Mouse (Mus musculus): Measurements from ENCODE around the gene Zfp36l1. TPM values are rescaled to one million over a fixed set of nuclear protein-coding genes. Genes with fewer than 3 reads are reported as not detected.

Gene Zfp36l1
- polyA plus RNA-seq, 1 experiment from 2014 or later, result 96.4 TPM

DNA sequence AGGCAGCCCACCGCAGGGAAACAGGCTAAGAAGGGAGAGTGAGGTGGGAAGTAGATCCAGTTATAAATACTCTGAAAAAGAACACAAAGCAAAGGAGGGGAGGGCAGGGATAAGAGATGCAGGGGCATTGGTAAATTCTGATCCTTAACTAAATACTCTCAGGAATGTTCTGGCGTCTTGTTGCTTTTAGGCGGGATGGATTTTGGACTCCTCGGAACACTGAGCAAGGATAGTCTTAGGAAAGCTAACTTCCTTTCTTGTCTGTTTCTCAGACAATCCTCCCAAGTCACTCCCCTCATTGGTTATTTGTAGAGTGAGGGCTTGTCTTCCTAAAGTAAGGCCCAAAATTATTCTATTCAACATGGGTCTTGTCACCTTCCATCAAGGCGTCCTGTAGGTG is 12.5 kb upstream of the Zfp36l1 start:
- H3K27ac ChIP-seq, result no peak overlapping the region
- H3K4me3 ChIP-seq, result no peak overlapping the region
- H3K4me1 ChIP-seq, result peaks cover 29% of the 10 kb centered on the region
- DNase-seq (ENCODE audit: low spot score), result no peak
- 96% methylated on average over 5 of the region's 5 CpGs for WGBS
- H3K36me3 ChIP-seq, result peaks cover 45% of the 10 kb centered on the region
- H3K27me3 ChIP-seq (ENCODE audit: low read depth, poor library complexity, severe bottlenecking), result no peaks in the 10 kb centered on the region
- H3K9me3 ChIP-seq (replicated peaks), result no peaks in the 10 kb centered on the region

DNA sequence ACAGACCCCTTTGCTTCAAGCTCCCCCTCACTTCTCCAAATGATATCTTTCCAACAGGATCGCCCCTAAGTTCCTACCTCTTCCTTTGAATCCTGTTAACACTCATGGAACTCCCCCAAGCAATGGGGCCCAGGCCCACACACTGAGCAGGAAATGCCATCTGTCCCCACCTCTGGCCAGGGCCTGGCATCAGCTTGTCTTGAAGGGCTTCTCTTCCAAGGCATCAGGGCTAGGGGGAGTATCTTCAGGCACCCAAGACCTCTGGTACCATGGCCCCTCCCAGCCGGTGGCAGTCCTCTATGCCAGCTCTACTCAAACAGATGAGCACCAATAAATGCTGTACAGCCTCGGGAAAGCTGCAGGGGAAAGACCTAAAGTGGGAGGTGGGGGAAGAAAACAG is 11.9 kb upstream of the Zfp36l1 start:
- H3K4me1 ChIP-seq, result peaks cover 24% of the 10 kb centered on the region
- no peaks in the 10 kb centered on the region for H3K27me3 ChIP-seq (ENCODE audit: low read depth, poor library complexity, severe bottlenecking)
- no peak overlapping the region for H3K4me3 ChIP-seq
- H3K36me3 ChIP-seq, result peaks cover 50% of the 10 kb centered on the region
- no peak for DNase-seq (ENCODE audit: low spot score)
- no peak overlapping the region for H3K27ac ChIP-seq
- WGBS, result 79% methylated on average over 3 of the region's 3 CpGs
- no peaks in the 10 kb centered on the region for H3K9me3 ChIP-seq (replicated peaks)

DNA sequence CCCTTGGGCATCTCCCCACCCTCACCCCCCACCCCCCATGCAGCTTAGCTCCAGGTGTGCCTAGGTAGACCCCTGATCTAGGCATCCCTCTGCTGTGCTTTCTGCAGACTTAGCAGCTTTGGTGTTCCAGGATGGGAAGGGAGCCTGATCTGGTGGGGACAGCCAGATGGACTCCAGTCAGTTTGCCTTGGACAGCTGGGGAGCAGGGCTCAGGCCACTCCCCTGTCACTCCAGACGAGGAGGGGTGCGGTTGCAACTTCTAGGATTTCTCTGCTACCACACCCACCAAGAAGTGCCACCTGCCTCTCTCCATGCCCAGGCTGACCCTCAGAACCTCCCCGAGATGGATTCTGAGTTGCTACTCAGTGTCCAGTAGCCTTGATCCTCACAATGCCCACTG is 11.4 kb upstream of the Zfp36l1 start:
- no peak for DNase-seq (ENCODE audit: low spot score)
- WGBS, result 79% methylated on average over 3 of the region's 3 CpGs
- H3K36me3 ChIP-seq, result peaks cover 52% of the 10 kb centered on the region
- H3K4me1 ChIP-seq, result peaks cover 18% of the 10 kb centered on the region
- no peak overlapping the region for H3K4me3 ChIP-seq
- H3K27ac ChIP-seq, result no peak overlapping the region
- no peaks in the 10 kb centered on the region for H3K9me3 ChIP-seq (replicated peaks)
- no peaks in the 10 kb centered on the region for H3K27me3 ChIP-seq (ENCODE audit: low read depth, poor library complexity, severe bottlenecking)

- Histone ChIP-seq H3K27ac (no peak overlapping the region; the same call in 1 of the 2 replicates), H3K9me3 (replicated peaks) (no peaks in the 10 kb centered on the region), H3K4me3 (no peak overlapping the region), H3K4me1 (peaks cover 16% of the 10 kb centered on the region), H3K27me3 (ENCODE audit: low read depth, poor library complexity, severe bottlenecking) (no peaks in the 10 kb centered on the region), H3K36me3 (peaks cover 52% of the 10 kb centered on the region)
- 59% methylated on average over 4 of the region's 4 CpGs for WGBS
- no peak for DNase-seq (ENCODE audit: low spot score)
Measured at GRCm38 (mm10) chr12:80123227-80123803, 10.5 kb upstream of the Zfp36l1 start.

GRCm38 (mm10) chr12:80121438-80121837 is 8.6 kb upstream of the Zfp36l1 start:
- no peaks in the 10 kb centered on the region for H3K27me3 ChIP-seq (ENCODE audit: low read depth, poor library complexity, severe bottlenecking)
- WGBS, result 83% methylated on average over 1 of the region's 1 CpGs

GRCm38 (mm10) chr12:80118588-80118987 is 5.8 kb upstream of the Zfp36l1 start:
- no peaks in the 10 kb centered on the region for H3K27me3 ChIP-seq (ENCODE audit: low read depth, poor library complexity, severe bottlenecking)
- WGBS, result 94% methylated on average over 1 of the region's 1 CpGs
- H3K27ac ChIP-seq, result no peak overlapping the region
- H3K4me1 ChIP-seq, result peaks cover 34% of the 10 kb centered on the region
- H3K9me3 ChIP-seq (replicated peaks), result no peaks in the 10 kb centered on the region
- H3K4me3 ChIP-seq, result no peak overlapping the region
- DNase-seq (ENCODE audit: low spot score), result no peak
- H3K36me3 ChIP-seq, result peaks cover 32% of the 10 kb centered on the region

More at GRCm38 (mm10) chr12:80121438-80121837, 8.6 kb upstream of the Zfp36l1 start:
- peaks cover 45% of the 10 kb centered on the region for H3K36me3 ChIP-seq
- H3K4me3 ChIP-seq, result no peak overlapping the region
- peaks cover 20% of the 10 kb centered on the region for H3K4me1 ChIP-seq
- no peaks in the 10 kb centered on the region for H3K9me3 ChIP-seq (replicated peaks)
- no peak for DNase-seq (ENCODE audit: low spot score)
- no peak overlapping the region for H3K27ac ChIP-seq

DNA sequence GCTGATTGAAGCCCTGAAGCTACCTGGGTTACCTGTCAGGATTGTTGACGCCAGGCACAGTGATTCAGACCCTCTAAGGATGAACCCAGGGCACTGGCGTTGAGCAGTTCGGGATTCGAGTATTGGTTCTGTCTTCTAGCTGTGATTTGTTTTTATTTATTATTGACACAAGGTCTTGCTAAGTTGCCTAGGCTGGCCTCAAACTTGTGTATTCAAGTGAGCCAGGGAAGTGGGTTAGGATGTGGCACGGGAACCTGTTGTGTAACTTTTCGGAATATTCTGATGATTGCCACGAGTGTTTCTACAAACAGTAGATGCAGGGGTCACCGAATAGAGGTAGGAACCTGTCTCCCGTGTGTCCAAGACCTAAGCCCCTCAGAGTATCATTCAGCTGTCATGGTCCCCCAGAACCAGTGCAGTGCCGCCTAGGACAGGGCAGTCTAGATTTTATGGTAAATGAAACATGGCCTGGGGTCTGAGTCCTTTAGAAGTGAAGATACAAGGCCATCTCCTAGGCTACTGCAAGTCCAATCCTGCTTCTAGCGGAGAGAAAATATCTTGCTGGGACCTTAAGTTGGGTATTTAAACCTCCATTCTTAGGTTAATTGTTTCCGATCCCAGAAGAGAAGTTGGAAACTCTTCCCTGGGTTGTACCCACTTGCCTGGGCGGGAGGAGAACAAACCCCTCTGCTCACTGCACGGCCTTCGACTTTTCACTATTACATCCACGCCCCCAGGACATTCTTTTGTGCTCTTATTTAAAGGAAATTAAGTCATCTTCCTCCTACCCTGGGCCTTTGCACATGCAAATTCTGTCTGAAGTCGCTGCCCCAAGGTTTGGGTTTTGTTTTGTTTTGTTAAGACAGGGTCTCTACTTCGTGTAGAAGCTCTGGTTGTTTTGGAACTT is 3.6 kb upstream of the Zfp36l1 start:
- H3K4me3 ChIP-seq, result peak overlapping the region; percentile 84
- DNase-seq (ENCODE audit: low spot score), result no peak
- 46% methylated on average over 18 of the region's 18 CpGs for WGBS

GRCm38 (mm10) chr12:80115863-80116194 is 3.0 kb upstream of the Zfp36l1 start:
- Histone ChIP-seq H3K4me3 (peak overlapping the region; percentile 84), H3K4me1 (peaks cover 28% of the 10 kb centered on the region), H3K9me3 (replicated peaks) (no peaks in the 10 kb centered on the region), H3K27me3 (ENCODE audit: low read depth, poor library complexity, severe bottlenecking) (no peaks in the 10 kb centered on the region), H3K36me3 (peaks cover 16% of the 10 kb centered on the region), H3K27ac (peak overlapping the region; percentile 99)
- WGBS, result under 1% methylated on average over 30 of the region's 30 CpGs
- no peak for DNase-seq (ENCODE audit: low spot score)

More for the DNA sequence above, 3.6 kb upstream of the Zfp36l1 start:
- H3K4me1 ChIP-seq, result peaks cover 28% of the 10 kb centered on the region
- H3K27ac ChIP-seq, result peak overlapping the region; percentile 99
- no peaks in the 10 kb centered on the region for H3K9me3 ChIP-seq (replicated peaks)
- H3K36me3 ChIP-seq, result peaks cover 19% of the 10 kb centered on the region
- no peaks in the 10 kb centered on the region for H3K27me3 ChIP-seq (ENCODE audit: low read depth, poor library complexity, severe bottlenecking)

DNA sequence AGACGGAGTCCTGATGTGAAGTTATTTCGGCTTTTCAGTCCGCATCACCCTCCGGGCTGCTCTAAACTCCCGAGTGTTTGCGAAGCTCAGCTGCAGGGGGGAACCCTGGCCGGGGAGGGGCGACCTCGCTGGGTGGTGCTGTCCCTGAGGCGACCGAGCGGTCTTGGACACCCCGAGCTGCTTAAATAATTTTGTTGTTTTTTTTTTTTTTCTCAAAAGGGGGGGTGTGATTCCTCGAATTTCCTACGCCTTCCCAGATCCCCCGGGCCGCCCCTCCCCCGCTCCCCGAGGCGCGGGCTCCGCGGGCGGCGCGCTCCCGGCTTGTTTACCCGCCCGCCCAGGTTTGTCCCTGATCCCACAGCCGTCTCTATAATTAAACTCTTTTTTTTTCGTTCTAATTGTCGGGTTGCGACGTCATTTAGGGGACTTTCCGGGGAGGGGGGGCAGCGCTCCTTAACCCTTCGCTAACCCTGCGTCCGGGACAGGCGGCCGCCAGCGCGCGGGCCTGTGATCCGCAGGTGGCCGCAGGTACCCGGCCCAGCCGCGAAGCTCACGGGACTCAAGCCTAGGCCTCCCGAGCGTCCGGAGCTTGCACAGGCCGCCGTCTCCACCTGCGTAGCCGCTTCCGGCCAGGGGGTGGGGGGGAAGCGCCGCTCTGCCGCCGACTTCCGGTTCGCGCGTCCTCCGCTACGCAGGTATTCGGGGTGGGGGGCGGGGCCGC is 2.5 kb upstream of the Zfp36l1 start:
- Histone ChIP-seq H3K36me3 (peaks cover 15% of the 10 kb centered on the region), H3K4me3 (peak overlapping the region; percentile 84), H3K27ac (peak overlapping the region; percentile 99), H3K4me1 (peaks cover 33% of the 10 kb centered on the region), H3K9me3 (replicated peaks) (no peaks in the 10 kb centered on the region), H3K27me3 (ENCODE audit: low read depth, poor library complexity, severe bottlenecking) (no peaks in the 10 kb centered on the region)
- peak; percentile 96 for DNase-seq (ENCODE audit: low spot score)
- WGBS, result under 1% methylated on average over 70 of the region's 71 CpGs

GRCm38 (mm10) chr12:80114892-80115141 is 2.0 kb upstream of the Zfp36l1 start:
- Histone ChIP-seq H3K4me1 (peaks cover 38% of the 10 kb centered on the region), H3K4me3 (peak overlapping the region; percentile 84), H3K9me3 (replicated peaks) (no peaks in the 10 kb centered on the region), H3K36me3 (peaks cover 15% of the 10 kb centered on the region), H3K27me3 (ENCODE audit: low read depth, poor library complexity, severe bottlenecking) (no peaks in the 10 kb centered on the region), H3K27ac (peak overlapping the region; percentile 99)
- WGBS, result 1% methylated on average over 8 of the region's 8 CpGs
- DNase-seq (ENCODE audit: low spot score), result no peak

GRCm38 (mm10) chr12:80114031-80114891 is 1.4 kb upstream of the Zfp36l1 start:
- no peaks in the 10 kb centered on the region for H3K9me3 ChIP-seq (replicated peaks)
- peak overlapping the region; percentile 99 for H3K27ac ChIP-seq
- peak; percentile 80 for DNase-seq (ENCODE audit: low spot score)
- no peaks in the 10 kb centered on the region for H3K27me3 ChIP-seq (ENCODE audit: low read depth, poor library complexity, severe bottlenecking)
- H3K4me3 ChIP-seq, result peak overlapping the region; percentile 84
- peaks cover 44% of the 10 kb centered on the region for H3K4me1 ChIP-seq
- peaks cover 15% of the 10 kb centered on the region for H3K36me3 ChIP-seq
- WGBS, result under 1% methylated on average over 51 of the region's 51 CpGs

DNA sequence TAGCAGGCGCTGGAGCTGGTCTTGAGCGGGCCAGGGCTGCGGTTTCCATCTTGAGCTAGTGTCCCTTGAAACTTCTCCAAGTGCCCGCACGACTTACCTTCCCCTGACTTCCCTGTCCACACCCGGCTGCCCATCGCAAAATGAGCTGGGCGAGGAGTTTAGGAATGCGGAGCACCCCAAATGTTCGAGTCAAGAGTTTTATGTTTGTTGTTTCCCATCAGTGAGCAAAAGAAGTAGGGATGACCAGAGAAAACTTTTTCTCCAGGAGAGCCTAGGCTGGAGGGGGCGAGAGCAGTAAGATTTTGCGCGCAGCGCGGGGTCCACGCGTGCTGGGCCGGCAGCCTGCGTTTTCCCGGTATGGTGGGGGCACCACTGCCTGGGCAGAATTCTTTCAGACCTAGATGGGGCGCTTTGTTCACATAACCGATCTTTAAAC is 791 bp upstream of the Zfp36l1 start:
- WGBS, result under 1% methylated on average over 22 of the region's 22 CpGs
- H3K27me3 ChIP-seq (ENCODE audit: low read depth, poor library complexity, severe bottlenecking), result no peaks in the 10 kb centered on the region
- peak overlapping the region; percentile 99 for H3K27ac ChIP-seq
- H3K4me1 ChIP-seq, result peaks cover 49% of the 10 kb centered on the region
- no peaks in the 10 kb centered on the region for H3K9me3 ChIP-seq (replicated peaks)
- peaks cover 20% of the 10 kb centered on the region for H3K36me3 ChIP-seq
- DNase-seq (ENCODE audit: low spot score), result peak; percentile 74
- peak overlapping the region; percentile 84 for H3K4me3 ChIP-seq
